Mouse (Mus musculus): ENCODE data around the gene Ccdc120.

- no peak for TF ChIP-seq POLR2A (IDR thresholded peaks at IDR 0.05; ENCODE audit: control insufficient read depth, low read depth, low read length)
- TF ChIP-seq CTCF (IDR thresholded peaks at IDR 0.05; ENCODE audit: control insufficient read depth, insufficient read depth, insufficient replicate concordance, low read depth, low read length), result no peak
Measured at GRCm38 (mm10) chrX:7745429-7745828, 5.3 kb downstream of the Ccdc120 start.
